Mouse (Mus musculus) forebrain, embryonic 12.5 days (tissue): ENCODE measurements around the gene Mtfp1. TPM values are rescaled to one million over a fixed set of nuclear protein-coding genes. Genes with fewer than 3 reads are reported as not detected.

ENCODE experiments used
- ATAC-seq: fragments of 200-750 bp; cut with Nextera tagmentation; 2 replicates; pipeline ENCODE4 v1.8.0; 2017; ENCODE audit warnings: moderate TSS enrichment; ENCODE audit not compliant: low FRiP score
- H3K27ac ChIP-seq: fragments of 300-500 bp; sonication (generic); 2 replicates; pipeline ENCODE4 v1.5.1; 2016; ENCODE audit warnings: mild to moderate bottlenecking
- H3K27me3 ChIP-seq: fragments of 300-500 bp; sonication (generic); 2 replicates; pipeline ENCODE4 v1.6.1; 2016; ENCODE audit warnings: mild to moderate bottlenecking
- H3K36me3 ChIP-seq: fragments of 300-500 bp; sonication (generic); replicated peaks from 2 replicates; pipeline ENCODE4 v1.6.1; 2016; ENCODE audit warnings: mild to moderate bottlenecking
- H3K4me1 ChIP-seq: fragments of 300-500 bp; sonication (generic); 2 replicates; pipeline ENCODE4 v1.6.1; 2016
- H3K4me2 ChIP-seq: fragments of 300-500 bp; sonication (generic); 2 replicates; pipeline ENCODE4 v1.6.1; 2016; ENCODE audit warnings: mild to moderate bottlenecking, moderate library complexity
- H3K4me3 ChIP-seq: fragments of 300-500 bp; sonication (generic); replicated peaks from 2 replicates; pipeline ENCODE4 v1.5.1; 2016; ENCODE audit warnings: mild to moderate bottlenecking
- H3K9ac ChIP-seq: fragments of 300-500 bp; sonication (generic); 2 replicates; pipeline ENCODE4 v1.6.1; 2016; ENCODE audit warnings: mild to moderate bottlenecking
- H3K9me3 ChIP-seq: fragments of 300-500 bp; sonication (generic); 2 replicates; pipeline ENCODE4 v1.6.1; 2016
- WGBS: fragments of 180-500 bp; shearing (Covaris S2); methylation state at CpG from one replicate; pipeline ENCODE4 v1.1.7; 2016; 5-methylcytosine and 5-hydroxymethylcytosine counted together
- polyA plus RNA-seq: library from polyadenylated mRNA; unstranded; fragments of >200 nt; fragmentation: Nextera tagmentation; extraction: Ambion mirVana; gene quantifications from 2 replicates; pipeline ENCODE4 v1.2.1, GENCODE M21; 2016

Mtfp1 gene
- polyA plus RNA-seq, 1 experiment from 2014 or later, result 8.0 TPM

DNA sequence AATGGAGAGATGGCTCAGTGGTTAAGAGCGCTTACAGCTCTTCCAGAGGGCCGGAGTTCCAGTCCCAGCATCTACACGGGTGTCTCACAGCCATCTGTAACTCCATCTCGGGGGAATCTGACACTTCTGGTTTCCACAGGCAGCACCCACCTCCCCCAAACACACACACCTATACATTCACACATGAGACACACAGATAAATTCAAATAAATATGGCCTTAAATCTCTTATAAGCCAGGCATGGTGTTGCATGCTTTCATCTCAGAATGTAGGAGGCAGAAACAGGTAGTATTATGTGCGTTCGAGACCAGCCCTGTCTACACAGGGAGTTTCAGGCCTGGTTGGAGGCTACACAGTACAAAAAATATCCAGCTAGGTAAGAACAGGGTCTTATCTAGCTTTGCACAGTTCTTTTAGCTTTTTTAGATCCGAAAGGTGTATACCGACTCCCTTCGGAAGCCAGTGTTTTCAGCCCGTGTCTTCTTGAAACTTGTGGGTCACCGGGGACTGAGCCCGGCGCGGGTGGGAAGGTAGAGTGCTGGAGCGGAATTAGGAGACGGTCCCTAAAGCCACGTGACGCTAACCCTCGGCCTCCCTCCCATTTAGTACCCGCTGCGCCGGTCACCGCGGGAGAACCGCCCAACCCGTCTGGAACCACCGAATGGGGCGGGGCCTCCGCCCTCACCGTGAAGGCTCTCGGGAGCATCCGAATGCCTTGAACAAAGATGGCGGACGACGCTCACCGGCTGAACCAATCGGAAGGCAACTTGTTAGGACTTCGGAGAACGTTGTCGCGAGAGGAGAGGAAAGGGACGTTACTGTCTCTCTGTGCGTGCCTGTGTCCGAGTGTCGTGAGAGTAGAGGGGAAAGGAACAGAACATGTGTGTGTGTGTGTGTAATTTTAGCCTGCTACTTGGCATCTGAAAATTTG lies 1.1 kb upstream of the Mtfp1 start:
- Histone ChIP-seq H3K4me1 (peaks cover 32% of the 10 kb centered on the region), H3K36me3 (peaks cover 9% of the 10 kb centered on the region), H3K27me3 (no peaks in the 10 kb centered on the region), H3K9ac (peak overlapping the region; percentile 74), H3K27ac (peak overlapping the region; percentile 82), H3K4me2 (peak overlapping the region; percentile 81), H3K4me3 (peak overlapping the region; percentile 58), H3K9me3 (no peaks in the 10 kb centered on the region)
- 3% methylated on average over 45 of the region's 45 CpGs for WGBS
- peak; percentile 96 for ATAC-seq

DNA sequence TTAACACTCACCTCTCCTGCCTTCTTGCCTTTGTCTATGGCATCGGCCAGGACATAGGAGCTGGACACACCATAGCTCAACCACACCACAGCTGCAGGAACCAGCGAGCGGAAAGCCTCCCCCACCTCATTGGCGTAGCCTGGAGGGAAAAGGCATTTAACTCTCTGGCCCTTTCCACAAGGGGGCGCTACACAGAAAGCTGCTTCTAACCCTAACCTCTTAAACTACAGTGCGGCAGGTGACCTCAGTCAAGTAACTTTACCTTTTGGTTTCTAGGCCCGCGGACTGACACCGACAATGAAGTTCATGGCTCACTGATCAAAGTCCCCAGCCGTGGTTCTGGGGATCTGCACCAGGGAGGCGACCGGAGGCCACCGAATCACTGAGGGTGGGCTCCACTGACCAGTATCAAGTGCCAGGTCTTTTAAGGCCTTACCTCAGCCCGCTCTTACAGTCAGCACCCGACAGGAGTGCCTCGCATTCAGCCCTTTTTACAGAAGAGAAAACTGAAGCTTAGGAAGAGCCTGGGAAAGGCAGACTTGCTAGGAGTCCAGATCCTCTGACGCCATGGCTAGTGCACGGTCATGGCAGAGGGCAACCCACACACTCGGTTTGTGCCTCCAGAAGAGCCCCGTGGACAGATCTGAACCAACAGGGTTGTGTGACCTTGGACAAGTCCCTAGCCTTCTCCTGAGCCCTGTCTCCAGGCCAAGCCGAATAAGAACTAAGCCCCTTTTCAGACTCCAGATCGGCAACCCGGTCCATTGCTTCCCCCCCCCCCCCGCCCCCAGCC lies 671 bp downstream of the Mtfp1 start:
- WGBS, result 4% methylated on average over 21 of the region's 24 CpGs
- Histone ChIP-seq H3K36me3 (peaks cover 16% of the 10 kb centered on the region), H3K4me2 (peak overlapping the region; percentile 81), H3K4me3 (peak overlapping the region; percentile 58), H3K9ac (peak overlapping the region; percentile 56), H3K4me1 (peaks cover 32% of the 10 kb centered on the region), H3K27me3 (no peaks in the 10 kb centered on the region), H3K27ac (peak overlapping the region; percentile 67), H3K9me3 (no peaks in the 10 kb centered on the region)
- ATAC-seq, result no peak

DNA sequence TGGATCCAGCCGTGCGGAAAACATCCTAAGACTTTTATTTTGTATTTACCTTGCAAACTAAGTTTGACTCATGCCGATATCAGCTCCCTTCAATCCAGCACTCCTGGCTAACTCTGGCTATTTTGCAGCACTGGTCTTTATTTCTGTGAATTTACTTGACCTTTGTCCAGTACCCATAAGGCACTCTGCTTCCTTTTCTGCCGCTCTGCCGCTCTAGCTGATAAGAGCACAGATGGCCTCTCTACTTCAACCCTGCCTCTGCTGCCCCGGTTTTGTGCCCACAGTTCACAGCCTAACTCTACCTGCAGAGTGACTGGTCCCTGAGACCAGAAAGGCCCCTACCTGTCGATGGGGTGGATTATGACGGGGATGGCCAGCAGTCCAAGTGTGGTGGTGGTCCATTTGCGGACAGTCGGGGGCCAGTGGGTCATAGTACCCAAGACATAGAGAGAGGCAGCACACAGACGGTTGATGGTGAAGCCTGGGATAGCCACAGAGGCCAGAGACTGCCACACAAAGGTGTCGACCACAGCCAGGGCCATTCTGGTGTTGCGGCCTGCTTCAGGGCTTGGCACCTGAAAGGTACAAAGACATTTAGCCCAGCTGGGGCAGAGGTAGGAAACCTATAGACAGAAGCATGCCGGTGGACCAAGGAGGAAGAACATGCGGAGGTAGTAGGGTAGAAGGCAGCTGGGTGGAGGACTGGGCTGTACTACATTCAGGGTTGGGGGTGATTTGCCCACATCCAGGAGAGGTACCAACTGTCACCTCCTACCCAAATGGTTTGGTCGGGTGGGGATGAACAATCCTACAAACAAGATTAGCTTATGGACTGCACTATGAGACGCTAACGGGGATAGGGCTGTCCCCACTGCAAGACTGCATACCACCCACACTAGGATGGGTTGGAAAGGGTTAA lies 1.5 kb downstream of the Mtfp1 start:
- Histone ChIP-seq H3K4me3 (peak overlapping the region; percentile 58; the same call in 1 of the 2 replicates), H3K27me3 (no peaks in the 10 kb centered on the region), H3K27ac (no peak overlapping the region), H3K9me3 (no peaks in the 10 kb centered on the region), H3K9ac (no peak overlapping the region), H3K4me2 (0 out of 2 replicates have a peak overlapping the region, but pooled peaks have one; percentile 81), H3K4me1 (peaks cover 32% of the 10 kb centered on the region), H3K36me3 (peaks cover 16% of the 10 kb centered on the region)
- 86% methylated on average over 18 of the region's 18 CpGs for WGBS
- no peak for ATAC-seq

DNA sequence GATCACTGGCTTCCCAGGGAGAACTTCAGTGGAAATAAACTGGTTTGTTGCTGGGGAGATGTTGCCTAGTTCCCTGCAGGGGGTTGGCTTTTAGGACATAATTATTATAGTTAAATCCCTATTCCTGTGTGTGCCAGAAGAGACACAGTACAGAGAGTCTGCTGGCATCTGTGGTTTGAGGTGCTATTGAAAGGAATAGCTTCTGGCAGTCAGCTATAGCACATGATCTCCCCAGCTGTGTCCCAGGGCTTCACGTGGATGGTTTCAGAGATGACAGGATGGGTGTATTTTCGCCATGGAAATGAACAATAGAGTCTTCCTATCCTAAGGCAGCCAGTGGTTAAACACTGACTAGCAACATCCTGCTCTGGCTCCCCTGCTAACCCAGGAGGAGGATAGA lies 8.0 kb downstream of the Mtfp1 start:
- Histone ChIP-seq H3K27ac (no peak overlapping the region), H3K9me3 (no peaks in the 10 kb centered on the region), H3K36me3 (peaks cover 16% of the 10 kb centered on the region), H3K4me1 (0 out of 2 replicates have a peak, but pooled peaks cover 3% of the 10 kb centered on the region), H3K4me3 (no peak overlapping the region), H3K27me3 (no peaks in the 10 kb centered on the region), H3K9ac (no peak overlapping the region), H3K4me2 (no peak overlapping the region)
- WGBS, result 61% methylated on average over 2 of the region's 2 CpGs
- ATAC-seq, result no peak

DNA sequence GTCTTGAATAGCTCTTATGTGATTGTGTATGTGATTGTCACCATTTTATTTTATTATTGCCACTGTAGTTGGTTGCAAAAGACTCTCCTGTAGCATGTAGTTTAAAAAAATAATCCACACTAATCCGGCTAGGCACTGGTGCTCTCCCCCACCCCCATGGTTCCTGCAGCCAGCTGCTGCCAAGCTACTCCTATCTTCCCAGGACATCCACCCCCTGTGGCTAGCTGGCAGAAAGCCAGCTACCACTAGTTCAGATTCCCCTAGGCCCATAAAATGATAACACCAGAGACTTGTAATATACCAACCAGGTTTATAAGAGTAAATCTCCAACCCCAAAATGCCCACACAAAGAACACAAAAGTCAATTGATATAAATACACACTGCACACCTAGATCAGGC lies 9.0 kb downstream of the Mtfp1 start:
- no peak overlapping the region for H3K4me3 ChIP-seq
- H3K4me2 ChIP-seq, result no peak overlapping the region
- 0 out of 2 replicates have a peak, but pooled peaks cover 3% of the 10 kb centered on the region for H3K4me1 ChIP-seq
- no peak overlapping the region for H3K27ac ChIP-seq
- peaks cover 6% of the 10 kb centered on the region for H3K36me3 ChIP-seq
- no peaks in the 10 kb centered on the region for H3K9me3 ChIP-seq
- ATAC-seq, result no peak
- H3K9ac ChIP-seq, result no peak overlapping the region
- WGBS, result 60% methylated on average over 1 of the region's 1 CpGs
- no peaks in the 10 kb centered on the region for H3K27me3 ChIP-seq

DNA sequence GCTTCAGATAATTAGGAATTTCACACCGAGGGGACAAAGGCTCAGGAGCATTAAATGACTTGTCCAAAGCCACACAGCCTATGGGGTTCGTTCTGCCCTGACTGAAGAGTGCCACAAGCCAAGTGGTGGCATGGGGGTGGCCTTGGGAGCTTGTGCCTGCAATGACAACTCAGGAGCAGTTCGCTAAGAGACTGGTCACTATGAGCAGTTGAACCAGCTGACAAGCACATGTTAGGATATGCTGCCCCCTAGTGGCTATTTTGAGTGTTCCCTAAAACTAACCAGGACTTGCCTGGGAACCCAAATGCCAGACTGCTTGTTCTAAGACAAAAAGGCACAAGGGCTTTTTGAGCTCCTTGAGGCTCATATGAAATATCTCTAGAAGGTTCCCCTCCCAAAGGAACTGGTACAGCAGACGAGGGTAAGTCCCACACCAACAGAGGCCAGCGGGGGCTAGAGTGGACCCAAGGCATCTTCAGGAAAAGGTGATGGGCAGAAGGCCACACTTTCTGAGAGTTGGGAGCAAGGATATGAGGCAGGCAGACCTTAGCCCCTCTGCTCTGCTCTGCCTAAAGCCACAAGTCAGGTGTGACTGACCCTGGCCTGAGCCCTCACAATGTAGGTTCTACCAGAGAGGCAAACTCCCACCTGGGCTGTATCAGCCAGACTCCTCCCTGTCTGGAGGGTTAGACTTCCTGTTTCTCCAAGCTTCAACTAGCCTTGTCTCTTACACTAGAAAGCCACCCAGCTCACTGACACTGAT lies 11.7 kb downstream of the Mtfp1 start:
- WGBS, result 26% methylated on average over 5 of the region's 5 CpGs
- H3K36me3 ChIP-seq, result no peaks in the 10 kb centered on the region
- 0 out of 2 replicates have a peak, but pooled peaks cover 3% of the 10 kb centered on the region for H3K4me1 ChIP-seq
- ATAC-seq, result 0 out of 2 replicates have a peak, but pooled peaks have one; percentile 39
- H3K9ac ChIP-seq, result no peak overlapping the region
- H3K27ac ChIP-seq, result no peak overlapping the region
- no peak overlapping the region for H3K4me3 ChIP-seq
- H3K4me2 ChIP-seq, result no peak overlapping the region
- no peaks in the 10 kb centered on the region for H3K9me3 ChIP-seq
- H3K27me3 ChIP-seq, result 0 out of 2 replicates have a peak, but pooled peaks cover 4% of the 10 kb centered on the region

DNA sequence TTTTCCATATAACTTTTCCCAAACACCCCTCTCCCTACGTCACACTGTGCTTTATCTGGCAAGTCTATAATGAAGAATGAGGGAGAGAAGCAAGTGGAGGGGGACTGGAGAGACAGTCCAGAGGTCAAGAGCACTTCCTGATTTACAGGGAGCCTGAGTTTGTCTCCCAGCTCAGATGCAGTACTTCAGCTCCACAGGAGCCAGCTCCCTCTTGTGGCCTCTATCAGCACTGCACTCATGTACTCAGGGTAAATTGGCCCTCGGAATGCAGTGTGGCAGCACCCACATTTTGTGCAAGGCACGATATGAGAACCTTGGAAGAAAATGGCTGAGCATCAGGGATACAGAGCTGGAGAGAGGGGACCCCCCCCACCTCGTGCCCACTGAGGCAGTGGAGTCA lies 15.0 kb downstream of the Mtfp1 start:
- ATAC-seq, result no peak
- H3K4me3 ChIP-seq, result no peak overlapping the region
- no peaks in the 10 kb centered on the region for H3K9me3 ChIP-seq
- 0 out of 2 replicates have a peak, but pooled peaks cover 4% of the 10 kb centered on the region for H3K27me3 ChIP-seq
- WGBS, result 8% methylated on average over 4 of the region's 4 CpGs
- H3K27ac ChIP-seq, result no peak overlapping the region
- no peak overlapping the region for H3K4me2 ChIP-seq
- no peaks in the 10 kb centered on the region for H3K36me3 ChIP-seq
- H3K9ac ChIP-seq, result no peak overlapping the region
- H3K4me1 ChIP-seq, result no peaks in the 10 kb centered on the region

DNA sequence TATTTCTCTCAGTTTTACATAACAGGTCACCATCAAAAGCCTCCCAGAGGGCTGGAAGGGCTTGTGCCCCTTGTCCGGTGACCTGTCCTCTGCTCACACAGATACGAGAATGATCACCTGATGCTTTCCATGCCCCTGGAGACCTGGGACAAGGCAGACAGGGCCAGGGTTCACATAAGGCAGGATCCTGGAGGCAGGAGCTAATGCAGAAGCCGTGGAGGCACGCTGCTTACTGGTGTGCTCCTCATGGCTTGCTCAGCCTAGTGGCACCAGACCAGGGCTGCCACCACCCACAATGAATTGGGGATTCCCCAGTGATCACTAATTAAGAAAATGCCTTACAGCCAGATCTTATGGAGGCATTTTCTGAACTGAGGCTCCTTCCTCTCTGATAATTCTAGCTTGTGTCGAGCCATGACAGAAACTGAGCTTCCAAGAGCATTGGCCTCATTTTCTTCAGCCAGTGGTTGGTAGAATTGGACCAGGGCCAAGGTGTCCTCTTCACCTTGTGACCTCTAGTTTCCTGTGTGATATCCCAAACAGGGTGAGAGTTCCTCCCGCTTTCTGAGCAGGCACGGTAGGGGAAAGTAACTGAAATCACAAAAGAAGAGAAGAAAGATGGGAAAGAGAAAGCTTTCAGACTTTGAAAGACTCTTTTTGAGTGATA lies 16.8 kb downstream of the Mtfp1 start:
- Histone ChIP-seq H3K27ac (no peak overlapping the region), H3K4me3 (no peak overlapping the region), H3K4me1 (no peaks in the 10 kb centered on the region), H3K9me3 (no peaks in the 10 kb centered on the region), H3K9ac (no peak overlapping the region), H3K4me2 (no peak overlapping the region), H3K27me3 (0 out of 2 replicates have a peak, but pooled peaks cover 4% of the 10 kb centered on the region), H3K36me3 (no peaks in the 10 kb centered on the region)
- WGBS, result 86% methylated on average over 7 of the region's 7 CpGs
- no peak for ATAC-seq

DNA sequence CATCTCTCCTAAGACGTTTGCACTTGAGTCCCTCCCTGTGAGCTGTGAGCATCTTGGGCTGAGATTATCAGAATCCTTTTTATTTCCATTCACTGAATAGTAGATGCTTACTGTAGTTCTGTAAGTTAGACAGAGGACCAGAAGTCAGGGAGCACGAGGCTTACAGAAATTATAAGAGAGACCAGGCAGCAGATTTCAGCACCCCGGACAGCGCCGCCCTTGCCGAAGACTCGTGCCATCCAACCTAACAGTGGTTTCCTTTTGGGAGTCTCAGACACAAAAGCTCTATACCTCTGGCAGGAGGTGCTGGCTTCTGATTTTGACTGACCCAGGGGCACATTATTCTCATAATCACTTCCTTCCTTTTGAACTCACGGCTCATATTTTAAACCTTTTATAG lies 18.6 kb downstream of the Mtfp1 start:
- Histone ChIP-seq H3K4me3 (no peak overlapping the region), H3K36me3 (no peaks in the 10 kb centered on the region), H3K9me3 (no peaks in the 10 kb centered on the region), H3K9ac (no peak overlapping the region), H3K4me2 (no peak overlapping the region), H3K27ac (no peak overlapping the region), H3K27me3 (0 out of 2 replicates have a peak, but pooled peaks cover 4% of the 10 kb centered on the region), H3K4me1 (no peaks in the 10 kb centered on the region)
- no peak for ATAC-seq
- WGBS, result 10% methylated on average over 8 of the region's 8 CpGs

DNA sequence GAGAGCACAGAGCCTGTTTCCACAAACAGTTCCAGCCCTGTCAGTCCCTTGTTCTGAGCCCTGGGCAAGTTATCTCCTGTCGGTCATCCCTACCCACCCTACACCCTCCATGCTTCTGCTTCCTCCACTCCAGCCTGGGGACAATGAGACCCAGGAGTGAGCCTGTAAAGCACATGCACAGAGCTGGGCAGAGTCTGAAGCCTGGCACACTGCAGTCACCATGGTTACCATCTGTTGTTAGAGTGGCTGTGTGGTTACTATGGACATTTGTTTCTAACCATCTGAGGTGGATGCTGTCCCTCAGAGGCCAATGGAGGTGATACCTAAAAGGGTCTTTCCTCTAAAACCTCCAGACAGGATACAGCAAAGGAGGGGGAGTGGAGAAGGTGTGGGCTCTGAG lies 25.6 kb downstream of the Mtfp1 start:
- Histone ChIP-seq H3K27me3 (no peaks in the 10 kb centered on the region), H3K9ac (no peak overlapping the region), H3K4me1 (no peaks in the 10 kb centered on the region), H3K27ac (no peak overlapping the region), H3K36me3 (no peaks in the 10 kb centered on the region), H3K9me3 (no peaks in the 10 kb centered on the region), H3K4me2 (no peak overlapping the region), H3K4me3 (no peak overlapping the region)
- ATAC-seq, result no peak
- WGBS, result 84% methylated on average over 1 of the region's 1 CpGs
